Mouse (Mus musculus): Measurements from ENCODE around the gene Senp7. TPM values are rescaled to one million over a fixed set of nuclear protein-coding genes. Genes with fewer than 3 reads are reported as not detected.
"Not testable (repeated sequence)": the region's sequence is repeated elsewhere in the genome, so short reads cannot be mapped to it uniquely, and the experiment has no call there.

Senp7 gene
- 7.9 TPM in 1 of 2 replicates, not detected in the other for polyA plus RNA-seq (2012; ENCODE audit: insufficient read depth, low replicate concordance)

GRCm38 (mm10) chr16:56048038-56048437, at the start of gene Senp7:
Gene Senp7 (plus strand): TSS chr16:56048338.
- H3K4me3 ChIP-seq (replicated peaks); H3K36me3 ChIP-seq (replicated peaks; ENCODE audit: low read length); H3K9me3 ChIP-seq; H3K4me1 ChIP-seq; H3K27me3 ChIP-seq (replicated peaks): not testable (repeated sequence)

DNA sequence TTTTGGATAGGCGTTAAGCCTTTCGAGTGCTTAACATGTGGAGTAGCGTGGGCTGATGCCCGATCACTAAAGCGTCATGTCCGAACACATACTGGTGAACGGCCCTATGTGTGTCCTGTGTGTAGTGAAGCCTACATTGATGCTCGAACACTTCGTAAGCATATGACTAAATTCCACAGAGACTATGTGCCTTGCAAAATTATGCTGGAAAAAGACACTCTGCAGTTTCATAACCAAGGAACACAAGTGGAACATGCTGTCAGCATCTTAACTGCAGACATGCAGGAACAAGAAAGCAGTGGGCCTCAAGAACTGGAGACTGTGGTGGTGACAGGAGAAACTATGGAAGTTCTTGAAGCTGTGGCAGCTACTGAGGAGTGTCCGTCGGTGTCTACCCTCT, 41.3 kb upstream of the Senp7 start:
- no peak for TF ChIP-seq FLI1 (IDR thresholded peaks at IDR 0.05; ENCODE audit: low read length)
- TF ChIP-seq GATA1 (IDR thresholded peaks at IDR 0.05; ENCODE audit: borderline replicate concordance, low read length) = no peak
- H3K9me3 ChIP-seq = no peaks in the 10 kb centered on the region
- peaks cover 85% of the 10 kb centered on the region for H3K36me3 ChIP-seq (replicated peaks; ENCODE audit: low read length)
- H3K4me3 ChIP-seq (replicated peaks) = no peak overlapping the region
- no peaks in the 10 kb centered on the region for H3K27me3 ChIP-seq (replicated peaks)
- H3K4me1 ChIP-seq = peaks cover 14% of the 10 kb centered on the region

DNA sequence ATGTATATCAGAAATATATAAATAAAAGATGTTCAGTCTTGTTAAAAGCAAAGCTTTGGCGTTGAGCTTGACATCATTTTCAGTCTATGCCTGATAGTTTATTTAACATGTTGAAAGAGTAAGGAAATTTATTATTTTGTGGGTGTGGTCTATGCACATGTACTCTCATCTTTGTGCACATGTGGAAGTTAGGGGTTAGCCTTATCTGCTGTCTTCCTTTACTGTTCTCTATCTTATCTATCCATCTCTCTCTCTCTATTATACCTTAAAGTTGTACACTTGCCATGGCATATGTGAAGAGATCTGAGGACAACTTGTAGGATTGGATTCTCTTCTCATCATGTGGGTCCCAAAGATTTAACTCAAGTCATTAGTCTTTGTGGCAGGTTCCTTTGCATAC, 39.3 kb upstream of the Senp7 start:
- peaks cover 14% of the 10 kb centered on the region for H3K4me1 ChIP-seq
- no peak overlapping the region for H3K4me3 ChIP-seq (replicated peaks)
- no peaks in the 10 kb centered on the region for H3K27me3 ChIP-seq (replicated peaks)
- no peak for TF ChIP-seq GATA1 (IDR thresholded peaks at IDR 0.05; ENCODE audit: borderline replicate concordance, low read length)
- peaks cover 84% of the 10 kb centered on the region for H3K36me3 ChIP-seq (replicated peaks; ENCODE audit: low read length)
- H3K9me3 ChIP-seq = peaks cover 3% of the 10 kb centered on the region

DNA sequence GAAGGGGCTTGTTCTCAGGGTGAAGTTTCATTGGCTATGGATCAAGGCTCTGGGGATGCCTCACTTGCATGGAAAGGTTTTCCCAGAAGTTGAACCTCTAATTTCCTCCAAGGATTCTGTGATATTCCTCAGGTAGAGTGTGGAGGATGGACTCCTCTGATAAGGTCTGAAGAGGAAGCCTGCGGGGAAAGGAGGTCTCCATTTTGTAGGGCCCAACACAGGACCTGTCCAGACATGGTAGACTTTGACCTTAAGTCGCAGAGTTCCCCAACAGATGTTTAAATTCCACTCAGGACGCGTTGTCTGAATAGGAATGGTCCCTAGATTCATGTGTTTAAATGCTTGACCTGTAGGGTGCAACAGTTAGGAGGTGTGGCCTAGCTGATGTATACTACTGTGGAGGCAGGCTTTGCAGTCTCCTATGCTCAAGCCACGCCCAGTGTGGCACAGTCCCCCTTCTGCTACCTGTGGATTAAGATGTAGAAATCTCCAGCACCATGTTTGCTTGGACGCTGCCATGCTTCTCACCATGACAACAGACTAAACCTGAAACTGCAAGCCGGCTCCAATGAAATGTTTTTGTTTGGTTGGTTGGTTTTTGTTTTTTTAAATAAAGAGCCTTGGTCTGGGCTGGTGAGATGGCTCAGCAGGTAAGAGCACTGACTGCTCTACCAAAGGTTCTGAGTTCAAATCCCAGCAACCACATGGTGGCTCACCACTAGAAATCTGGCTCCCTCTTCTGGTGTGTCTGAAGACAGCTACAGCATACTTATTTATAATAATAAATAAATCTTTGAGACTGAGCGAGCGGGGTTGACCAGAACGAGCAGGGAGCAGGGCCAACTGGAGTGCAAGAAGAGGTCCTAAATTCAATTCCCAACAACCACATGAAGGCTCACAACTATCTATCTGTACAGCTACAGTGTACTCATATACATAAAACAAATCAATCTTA, 35.1 kb upstream of the Senp7 start:
- Histone ChIP-seq H3K36me3 (replicated peaks; ENCODE audit: low read length) (peaks cover 72% of the 10 kb centered on the region), H3K4me1 (peaks cover 14% of the 10 kb centered on the region), H3K4me3 (replicated peaks) (no peak overlapping the region), H3K27me3 (replicated peaks) (no peaks in the 10 kb centered on the region), H3K9me3 (peaks cover 3% of the 10 kb centered on the region)
- no peak for TF ChIP-seq GATA1 (IDR thresholded peaks at IDR 0.05; ENCODE audit: borderline replicate concordance, low read length)
- no peak for TF ChIP-seq FLI1 (IDR thresholded peaks at IDR 0.05; ENCODE audit: low read length)

DNA sequence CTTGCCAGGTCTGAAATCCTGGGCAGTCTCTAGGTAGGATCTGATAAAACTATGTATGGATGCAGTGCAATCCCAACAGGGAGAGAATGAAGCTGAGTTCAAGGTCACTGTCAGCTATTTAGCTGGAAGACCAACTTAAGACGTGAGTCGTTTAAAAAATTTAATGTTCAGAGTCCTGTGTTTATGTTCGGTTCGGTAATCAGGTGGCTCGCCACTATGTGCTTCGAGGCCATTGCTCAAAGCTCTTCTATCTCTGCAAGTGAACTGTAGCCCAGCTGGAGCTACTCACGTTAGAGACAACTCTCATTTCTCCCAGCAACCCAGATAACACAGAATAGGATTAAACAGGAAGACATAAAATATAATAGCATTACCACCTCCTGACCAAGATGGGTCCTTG, 34.1 kb upstream of the Senp7 start:
- Histone ChIP-seq H3K4me1 (peaks cover 6% of the 10 kb centered on the region), H3K9me3 (peaks cover 3% of the 10 kb centered on the region), H3K36me3 (replicated peaks; ENCODE audit: low read length) (peaks cover 78% of the 10 kb centered on the region), H3K4me3 (replicated peaks) (no peak overlapping the region), H3K27me3 (replicated peaks) (no peaks in the 10 kb centered on the region)
- TF ChIP-seq GATA1 (IDR thresholded peaks at IDR 0.05; ENCODE audit: borderline replicate concordance, low read length) (no peak), FLI1 (IDR thresholded peaks at IDR 0.05; ENCODE audit: low read length) (no peak)

- H3K4me1 ChIP-seq = peaks cover 6% of the 10 kb centered on the region
- peaks cover 73% of the 10 kb centered on the region for H3K36me3 ChIP-seq (replicated peaks; ENCODE audit: low read length)
- no peak overlapping the region for H3K4me3 ChIP-seq (replicated peaks)
- H3K27me3 ChIP-seq (replicated peaks) = no peaks in the 10 kb centered on the region
- TF ChIP-seq GATA1 (IDR thresholded peaks at IDR 0.05; ENCODE audit: borderline replicate concordance, low read length) (no peak), FLI1 (IDR thresholded peaks at IDR 0.05; ENCODE audit: low read length) (no peak)
- H3K9me3 ChIP-seq = no peaks in the 10 kb centered on the region
Measured at GRCm38 (mm10) chr16:56019660-56020059, 28.5 kb upstream of the Senp7 start.

GRCm38 (mm10) chr16:56027854-56028629, 20.1 kb upstream of the Senp7 start:
- peaks cover 47% of the 10 kb centered on the region for H3K4me1 ChIP-seq
- peak overlapping the region; percentile 99 for H3K4me3 ChIP-seq (replicated peaks)
- peaks cover 51% of the 10 kb centered on the region for H3K36me3 ChIP-seq (replicated peaks; ENCODE audit: low read length)
- TF ChIP-seq FLI1 (IDR thresholded peaks at IDR 0.05; ENCODE audit: low read length) (no peak), GATA1 (IDR thresholded peaks at IDR 0.05; ENCODE audit: borderline replicate concordance, low read length) (no peak)
- H3K9me3 ChIP-seq = no peaks in the 10 kb centered on the region
- no peaks in the 10 kb centered on the region for H3K27me3 ChIP-seq (replicated peaks)

DNA sequence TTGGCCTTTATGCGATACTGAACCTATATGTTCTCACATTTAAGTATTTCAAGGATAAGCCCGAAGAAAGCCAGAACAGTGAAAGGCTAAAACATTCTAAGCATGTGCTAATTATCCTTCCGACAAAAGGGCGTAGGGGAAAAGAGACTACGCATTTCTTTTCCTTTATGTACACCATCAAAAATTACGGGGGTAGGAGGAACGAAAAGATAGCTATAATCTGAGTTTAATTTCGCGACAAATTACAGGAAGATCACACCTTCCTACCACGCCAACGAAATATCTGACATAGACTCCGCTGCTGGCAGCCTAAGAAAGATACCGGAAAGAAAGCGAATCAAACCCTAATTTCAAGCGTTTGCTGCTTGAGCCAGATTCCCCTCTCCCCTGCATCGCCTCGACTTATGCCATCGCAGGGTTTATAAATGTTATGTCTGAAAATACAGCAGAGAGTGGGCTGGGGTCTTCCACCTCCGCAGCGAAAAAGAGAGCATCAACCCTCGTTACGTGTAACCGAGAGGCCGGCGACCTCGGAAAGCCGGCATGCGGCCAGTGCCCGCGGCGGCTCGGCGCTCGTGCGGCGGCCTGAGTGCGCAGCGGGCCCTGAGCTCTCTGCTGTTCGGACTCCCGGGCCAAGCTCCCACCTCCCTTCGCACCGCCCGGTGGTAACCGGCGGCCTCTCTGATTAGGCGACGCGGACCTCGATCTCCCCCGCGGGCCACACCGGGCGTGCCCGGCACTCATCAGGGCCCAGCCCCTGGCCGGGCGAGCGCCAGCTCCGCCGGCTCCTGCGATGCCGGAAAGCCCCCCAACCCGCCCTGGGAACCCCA, 19.2 kb upstream of the Senp7 start:
- Histone ChIP-seq H3K4me3 (replicated peaks) (peak overlapping the region; percentile 99), H3K27me3 (replicated peaks) (no peaks in the 10 kb centered on the region), H3K36me3 (replicated peaks; ENCODE audit: low read length) (peaks cover 54% of the 10 kb centered on the region), H3K4me1 (peaks cover 49% of the 10 kb centered on the region), H3K9me3 (no peaks in the 10 kb centered on the region)
- TF ChIP-seq FLI1 (IDR thresholded peaks at IDR 0.05; ENCODE audit: low read length) (no peak), GATA1 (IDR thresholded peaks at IDR 0.05; ENCODE audit: borderline replicate concordance, low read length) (no peak)

DNA sequence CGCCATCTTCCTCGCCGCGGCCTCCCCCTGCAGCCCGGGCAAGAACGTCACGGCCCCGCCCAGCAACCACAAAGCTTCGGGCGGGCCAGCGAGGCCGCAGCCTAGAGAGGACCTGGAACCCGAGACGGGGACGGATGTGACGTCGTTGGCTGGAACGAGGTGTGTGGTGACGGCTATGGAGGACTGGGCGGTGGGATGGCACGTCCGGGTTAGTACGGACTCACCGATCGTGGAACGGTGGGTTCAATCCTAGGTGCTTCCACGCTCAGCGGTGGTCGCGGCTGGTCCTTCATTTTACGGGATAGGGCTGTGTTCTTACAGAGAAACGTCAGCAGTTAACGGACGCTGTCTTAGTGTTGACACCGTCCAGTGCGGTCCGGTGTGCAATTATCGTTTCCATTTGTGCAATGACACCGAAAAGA, 18.5 kb upstream of the Senp7 start, which contains the start of gene Pcnp:
Gene Pcnp (minus strand): TSS at position 79 of the 422 bp plus-strand sequence.
- Histone ChIP-seq H3K4me1 (peaks cover 52% of the 10 kb centered on the region), H3K4me3 (replicated peaks) (peak within 1 kb of the TSS; percentile 99), H3K9me3 (no peaks in the 10 kb centered on the region), H3K27me3 (replicated peaks) (no peaks in the 10 kb centered on the region), H3K36me3 (replicated peaks; ENCODE audit: low read length) (peaks cover 56% of the 10 kb centered on the region)
- no peak for TF ChIP-seq FLI1 (IDR thresholded peaks at IDR 0.05; ENCODE audit: low read length)
- no peak for TF ChIP-seq GATA1 (IDR thresholded peaks at IDR 0.05; ENCODE audit: borderline replicate concordance, low read length)

Measured in megakaryocyte, embryonic 14.5 days (primary cell).